Mouse (Mus musculus) intestine, embryonic 16.5 days (tissue): ENCODE measurements at regions not wholly inside any gene's neighbourhood (a gene's known extent, or its start where the extent isn't known, plus 50 kb on each side); places are given as distances from the start of the nearest gene placed in this dataset.

Experiments
- ATAC-seq: fragments of 200-750 bp; cut with Nextera tagmentation; 2 replicates; pipeline ENCODE4 v1.8.0; 2017; ENCODE audit warnings: moderate TSS enrichment, moderate library complexity
- H3K27ac ChIP-seq: fragments of 300-500 bp; sonication (generic); 2 replicates; pipeline ENCODE4 v1.5.1; 2014; ENCODE audit warnings: mild to moderate bottlenecking, low read length
- H3K27me3 ChIP-seq: fragments of 300-500 bp; sonication (generic); replicated peaks from 2 replicates; pipeline ENCODE4 v1.6.1; 2014; ENCODE audit warnings: low read length, control low read depth, mixed read lengths; ENCODE audit not compliant: control insufficient read depth, insufficient read depth
- H3K36me3 ChIP-seq: fragments of 300-500 bp; sonication (generic); 2 replicates; pipeline ENCODE4 v1.6.1; 2014; ENCODE audit warnings: low read length, control low read depth; ENCODE audit not compliant: control insufficient read depth, insufficient read depth
- H3K4me1 ChIP-seq: fragments of 300-500 bp; sonication (generic); 2 replicates; pipeline ENCODE4 v1.6.1; 2014; ENCODE audit warnings: low read length, control low read depth, mixed read lengths; ENCODE audit not compliant: control insufficient read depth, insufficient read depth
- H3K4me2 ChIP-seq: fragments of 300-500 bp; sonication (generic); 2 replicates; pipeline ENCODE4 v1.6.1; 2014; ENCODE audit warnings: low read depth, low read length, control low read depth
- H3K4me3 ChIP-seq: fragments of 300-500 bp; sonication (generic); 2 replicates; pipeline ENCODE4 v1.5.1; 2014; ENCODE audit warnings: mild to moderate bottlenecking, low read length
- H3K9ac ChIP-seq: fragments of 300-500 bp; sonication (generic); 2 replicates; pipeline ENCODE4 v1.6.1; 2014; ENCODE audit warnings: low read depth, low read length
- H3K9me3 ChIP-seq: fragments of 300-500 bp; sonication (generic); 2 replicates; pipeline ENCODE4 v1.6.1; 2016; ENCODE audit warnings: low read length, control low read depth; ENCODE audit not compliant: control insufficient read depth
- WGBS: fragments of 180-500 bp; shearing (Covaris S2); extraction: QIAGEN DNeasy Blood & Tissue Kit; methylation state at CpG from one replicate; pipeline ENCODE4 v1.1.7; 2014; 5-methylcytosine and 5-hydroxymethylcytosine counted together

GRCm38 (mm10) chr10:26525848-26526546 lies 150.2 kb upstream of the L3mbtl3 start:
- H3K27me3 ChIP-seq, result no peaks in the 10 kb centered on the region
- no peak overlapping the region for H3K27ac ChIP-seq
- H3K4me3 ChIP-seq, result no peak overlapping the region
- 74% methylated on average over 4 of the region's 4 CpGs for WGBS
- no peak overlapping the region for H3K9ac ChIP-seq
- no peaks in the 10 kb centered on the region for H3K4me1 ChIP-seq
- H3K9me3 ChIP-seq, result no peaks in the 10 kb centered on the region
- no peak for ATAC-seq
- no peak overlapping the region for H3K4me2 ChIP-seq
- no peaks in the 10 kb centered on the region for H3K36me3 ChIP-seq

DNA sequence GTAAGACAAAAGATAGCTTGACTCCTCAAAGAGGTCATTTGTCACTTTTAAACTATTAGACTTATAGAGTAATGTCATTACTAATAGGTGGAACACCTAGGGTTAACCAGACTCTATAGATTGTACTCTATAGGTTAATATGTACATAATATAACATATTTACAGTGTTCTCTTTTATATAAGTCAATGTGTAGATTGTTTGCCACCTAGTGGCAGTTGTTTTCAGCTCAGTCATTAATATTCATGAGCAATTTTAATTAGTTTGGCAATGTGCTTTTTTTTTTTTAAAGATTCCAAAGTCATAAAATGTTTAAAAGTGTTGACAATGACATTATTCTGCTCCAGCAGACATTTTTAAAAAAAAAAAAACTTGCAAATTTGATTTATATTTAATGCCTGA lies 164.4 kb upstream of the L3mbtl3 start:
- ATAC-seq, result no peak
- Histone ChIP-seq H3K9me3 (no peaks in the 10 kb centered on the region), H3K4me1 (no peaks in the 10 kb centered on the region), H3K9ac (no peak overlapping the region), H3K4me2 (no peak overlapping the region), H3K36me3 (no peaks in the 10 kb centered on the region), H3K27ac (no peak overlapping the region), H3K27me3 (no peaks in the 10 kb centered on the region), H3K4me3 (no peak overlapping the region)

DNA sequence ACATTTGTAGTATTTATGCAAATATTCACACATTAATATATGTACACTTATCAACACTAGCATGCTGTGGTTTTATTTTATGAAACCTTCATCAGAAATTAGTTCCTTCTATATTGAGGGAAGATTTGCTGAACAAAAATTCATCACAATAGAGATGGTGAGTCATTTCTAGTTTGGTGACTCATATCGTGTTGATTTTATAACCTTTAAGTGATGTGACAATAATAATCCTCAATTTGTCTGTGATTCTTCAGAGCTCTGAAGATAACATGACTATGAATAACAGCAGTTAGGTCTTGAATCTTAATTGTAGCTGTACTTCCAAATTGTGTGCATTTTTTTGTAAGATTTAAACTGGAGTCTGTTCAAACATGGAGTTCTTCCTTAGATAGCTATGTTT lies 168.3 kb upstream of the L3mbtl3 start:
- H3K36me3 ChIP-seq, result no peaks in the 10 kb centered on the region
- no peaks in the 10 kb centered on the region for H3K4me1 ChIP-seq
- no peaks in the 10 kb centered on the region for H3K9me3 ChIP-seq
- ATAC-seq, result no peak
- no peak overlapping the region for H3K4me3 ChIP-seq
- no peak overlapping the region for H3K9ac ChIP-seq
- no peak overlapping the region for H3K4me2 ChIP-seq
- WGBS, result 91% methylated on average over 1 of the region's 1 CpGs
- no peaks in the 10 kb centered on the region for H3K27me3 ChIP-seq
- no peak overlapping the region for H3K27ac ChIP-seq

GRCm38 (mm10) chr10:26544796-26545195 lies 169.0 kb upstream of the L3mbtl3 start:
- no peaks in the 10 kb centered on the region for H3K9me3 ChIP-seq
- no peak overlapping the region for H3K27ac ChIP-seq
- no peak overlapping the region for H3K9ac ChIP-seq
- H3K4me2 ChIP-seq, result no peak overlapping the region
- no peaks in the 10 kb centered on the region for H3K27me3 ChIP-seq
- H3K4me3 ChIP-seq, result no peak overlapping the region
- 69% methylated on average over 1 of the region's 1 CpGs for WGBS
- no peaks in the 10 kb centered on the region for H3K36me3 ChIP-seq
- no peak for ATAC-seq
- H3K4me1 ChIP-seq, result no peaks in the 10 kb centered on the region

- ATAC-seq, result no peak
- Histone ChIP-seq H3K4me2 (no peak overlapping the region), H3K36me3 (no peaks in the 10 kb centered on the region), H3K27me3 (no peaks in the 10 kb centered on the region), H3K4me1 (no peaks in the 10 kb centered on the region), H3K9me3 (no peaks in the 10 kb centered on the region), H3K9ac (no peak overlapping the region), H3K4me3 (no peak overlapping the region), H3K27ac (no peak overlapping the region)
- 88% methylated on average over 8 of the region's 8 CpGs for WGBS
These were observed 180.5 kb upstream of the L3mbtl3 start for GRCm38 (mm10) chr10:26556246-26556645.

DNA sequence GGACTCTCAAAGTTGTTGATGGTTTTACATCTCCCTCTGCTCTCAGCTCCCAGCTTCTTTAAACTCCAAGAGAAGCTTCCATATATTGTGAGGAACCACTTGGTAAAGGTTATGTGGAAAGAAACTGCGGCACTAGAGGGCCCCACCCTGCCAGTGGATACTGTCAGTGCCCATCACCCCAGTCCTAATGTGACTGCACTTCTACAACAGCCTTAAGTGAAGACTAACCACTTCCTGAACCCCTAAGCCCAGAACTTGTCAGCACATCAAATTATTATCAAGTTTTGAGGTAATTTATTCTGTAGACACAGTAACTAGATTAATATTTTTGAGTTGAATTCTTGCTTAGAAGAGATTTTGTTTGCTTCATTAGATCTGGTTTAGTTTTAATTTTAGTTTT lies 182.3 kb upstream of the L3mbtl3 start:
- H3K27me3 ChIP-seq, result no peaks in the 10 kb centered on the region
- no peaks in the 10 kb centered on the region for H3K36me3 ChIP-seq
- no peak overlapping the region for H3K4me2 ChIP-seq
- H3K4me1 ChIP-seq, result no peaks in the 10 kb centered on the region
- WGBS, result 68% methylated on average over 1 of the region's 1 CpGs
- no peak overlapping the region for H3K27ac ChIP-seq
- ATAC-seq, result no peak
- H3K9me3 ChIP-seq, result no peaks in the 10 kb centered on the region
- H3K4me3 ChIP-seq, result no peak overlapping the region
- H3K9ac ChIP-seq, result no peak overlapping the region

DNA sequence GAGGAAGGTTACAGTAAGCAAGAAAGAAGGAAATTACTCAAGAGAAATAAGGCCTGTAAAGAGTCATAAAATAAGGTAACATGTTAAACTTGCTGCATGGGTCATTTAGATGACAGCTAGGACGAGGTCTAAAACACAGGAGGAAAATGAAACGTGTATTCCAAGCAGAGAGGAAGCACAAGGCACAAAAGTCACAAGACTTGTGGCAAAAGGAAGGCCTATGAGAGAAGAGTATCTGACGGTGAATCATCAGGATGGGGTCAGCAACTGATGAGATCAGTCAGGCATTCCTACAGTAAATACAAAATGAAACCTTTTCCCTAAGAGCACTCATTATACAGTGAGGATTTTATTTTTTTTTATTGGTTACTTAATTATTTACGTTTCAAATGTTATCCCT lies 183.6 kb upstream of the L3mbtl3 start:
- Histone ChIP-seq H3K27me3 (no peaks in the 10 kb centered on the region), H3K27ac (no peak overlapping the region), H3K4me1 (no peaks in the 10 kb centered on the region), H3K36me3 (no peaks in the 10 kb centered on the region), H3K9me3 (no peaks in the 10 kb centered on the region), H3K4me3 (no peak overlapping the region), H3K9ac (no peak overlapping the region), H3K4me2 (no peak overlapping the region)
- ATAC-seq, result no peak; the same call in 1 of the 2 replicates
- 65% methylated on average over 4 of the region's 4 CpGs for WGBS

- H3K27ac ChIP-seq, result no peak overlapping the region
- no peaks in the 10 kb centered on the region for H3K9me3 ChIP-seq
- 78% methylated on average over 4 of the region's 4 CpGs for WGBS
- no peaks in the 10 kb centered on the region for H3K27me3 ChIP-seq
- no peaks in the 10 kb centered on the region for H3K36me3 ChIP-seq
- H3K4me3 ChIP-seq, result no peak overlapping the region
- H3K4me1 ChIP-seq, result no peaks in the 10 kb centered on the region
- ATAC-seq, result no peak
- H3K9ac ChIP-seq, result no peak overlapping the region
- no peak overlapping the region for H3K4me2 ChIP-seq
These were observed 184.7 kb upstream of the L3mbtl3 start for GRCm38 (mm10) chr10:26560456-26560855.

DNA sequence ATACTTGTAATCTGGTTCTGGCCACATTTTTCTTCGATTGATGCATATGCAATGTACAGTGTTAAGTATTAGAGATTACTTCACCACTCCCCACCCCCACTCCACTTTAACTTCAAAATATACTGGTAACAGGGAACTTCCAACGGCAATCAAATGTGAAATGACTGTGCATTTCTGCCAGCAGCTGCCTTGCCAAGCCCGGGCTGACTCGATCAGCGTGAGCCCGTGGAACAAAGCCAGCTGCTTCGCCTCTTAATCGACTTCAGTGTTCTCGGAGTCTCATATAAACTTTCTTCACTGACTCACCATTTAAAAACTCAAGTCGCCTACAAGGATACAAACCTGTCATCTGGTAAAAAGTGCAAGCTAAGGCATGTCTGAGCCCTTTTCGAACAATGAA lies 188.7 kb upstream of the L3mbtl3 start:
- no peak for ATAC-seq
- Histone ChIP-seq H3K27me3 (no peaks in the 10 kb centered on the region), H3K4me3 (no peak overlapping the region), H3K9me3 (no peaks in the 10 kb centered on the region), H3K9ac (no peak overlapping the region), H3K4me1 (no peaks in the 10 kb centered on the region), H3K36me3 (no peaks in the 10 kb centered on the region), H3K4me2 (0 out of 2 replicates have a peak overlapping the region, but pooled peaks have one; percentile 12), H3K27ac (no peak overlapping the region)
- WGBS, result 41% methylated on average over 11 of the region's 11 CpGs

DNA sequence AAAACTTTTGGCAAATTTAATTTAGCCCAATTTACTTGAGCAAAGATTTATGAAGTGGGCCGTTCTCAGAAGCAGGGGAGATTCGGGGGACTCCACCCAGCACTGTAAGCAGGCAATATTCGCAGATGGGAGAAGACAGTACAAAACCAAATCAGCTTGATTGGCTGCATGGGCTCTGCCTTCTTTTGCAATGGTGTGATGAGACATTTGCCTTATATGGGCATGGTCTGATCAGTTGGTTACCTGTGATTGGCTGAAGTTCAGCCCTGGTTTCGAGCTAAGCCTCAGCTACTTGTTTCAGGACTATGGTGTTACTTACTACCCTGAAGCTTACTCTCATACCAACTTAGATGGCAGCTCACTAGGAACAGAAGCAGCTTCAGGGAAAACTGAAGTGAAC lies 185.6 kb upstream of the Arhgap18 start:
- Histone ChIP-seq H3K4me1 (no peaks in the 10 kb centered on the region), H3K27ac (no peak overlapping the region), H3K36me3 (no peaks in the 10 kb centered on the region), H3K9me3 (no peaks in the 10 kb centered on the region), H3K4me2 (no peak overlapping the region), H3K9ac (no peak overlapping the region), H3K27me3 (no peaks in the 10 kb centered on the region), H3K4me3 (no peak overlapping the region)
- ATAC-seq, result no peak
- 80% methylated on average over 4 of the region's 4 CpGs for WGBS
